Comparison of ENCODE assay signal across 14 mouse cellular contexts in genomic region chr2:49040481-49040880, GRCm38 (mm10).
DNase-seq lines count a peak whose midpoint lies in the region.
"Had no signal": no experiment of that assay in that cellular context is flagged by ENCODE, and none has a peak within 500 bp of the region (broad histone marks: within the 10 kb centered on the region; RNA-seq: fewer than 3 reads in every experiment).

No protein-coding gene starts in this region.

- peak; percentile 7 for DNase-seq in lung, postnatal 10 days
- no peak for DNase-seq in lung, adult 18-20 months
- DNase-seq in MN1 (ENCODE audit: low spot score), result peak; percentile 54
- DNase-seq in brain, adult 2 months (ENCODE audit: low read depth, low spot score), result peak; percentile 10
- DNase-seq in urinary bladder, postnatal 10 days (ENCODE audit: low spot score), result no peak
- DNase-seq in adrenal gland, adult 18-20 months (ENCODE audit: low spot score in 2 of 2), result no peak
- DNase-seq: adrenal gland, adult 2 months; adrenal gland, postnatal 25 days; B cell, adult 2 months; cerebellum, adult 2 months; cerebellum, postnatal 10 days; heart, adult 18-20 months; heart, postnatal 10 days; heart, postnatal 4 days had no signal

Comparison
In these comparisons a context has a peak if more than half of its experiments do, and no peak if none do; other contexts are left out.
1. DNase-seq: peak in lung, postnatal 10 days (single experiment), MN1 (single experiment) and brain, adult 2 months (single experiment); none in lung, adult 18-20 months (0 of 2), urinary bladder, postnatal 10 days (single experiment) and adrenal gland, adult 18-20 months (0 of 2).